Mouse (Mus musculus) stomach, adult 2 months (tissue): ENCODE results near the gene Kifc1. TPM values are rescaled to one million over a fixed set of nuclear protein-coding genes. Genes with fewer than 3 reads are reported as not detected.

ENCODE experiments used
- polyA plus RNA-seq: library from polyadenylated mRNA; depleted of rRNA; stranded (reverse); fragments of >200 nt; gene quantifications from 2 replicates; pipeline ENCODE4 v1.2.3, GENCODE M21; 2012; rRNA removed

The Kifc1 gene
- 2.8 and 3.9 TPM in 2 replicates for polyA plus RNA-seq

DNA sequence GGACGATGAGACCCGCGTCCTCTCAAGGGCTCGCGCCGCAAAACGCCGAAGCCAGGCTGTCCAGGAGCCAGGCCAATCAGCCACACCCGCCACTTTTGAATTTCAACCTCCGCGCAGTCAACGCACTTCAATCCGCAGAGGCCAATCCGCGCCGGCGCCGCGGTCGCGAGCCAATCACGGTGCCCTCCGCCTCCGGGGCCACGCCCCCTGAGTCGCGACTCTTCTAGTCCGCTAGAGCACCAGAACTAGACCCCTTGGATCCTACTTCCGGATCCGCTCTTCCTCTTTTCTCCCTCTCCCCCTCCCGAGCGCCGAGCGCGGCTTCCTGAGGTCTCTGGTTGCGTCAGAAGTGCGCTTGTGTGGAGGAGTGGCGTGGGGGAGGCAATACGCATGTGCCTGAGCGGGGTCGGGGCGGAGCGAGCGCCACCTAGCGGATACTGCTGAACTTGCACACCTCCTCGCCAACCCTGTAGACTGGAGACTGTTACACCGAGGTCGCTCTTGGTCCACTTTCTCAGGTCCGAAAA lies at the start of gene Kifc1:
TSS of gene Kifc1 (minus strand) at position 129 of the 527 bp plus-strand sequence.

DNA sequence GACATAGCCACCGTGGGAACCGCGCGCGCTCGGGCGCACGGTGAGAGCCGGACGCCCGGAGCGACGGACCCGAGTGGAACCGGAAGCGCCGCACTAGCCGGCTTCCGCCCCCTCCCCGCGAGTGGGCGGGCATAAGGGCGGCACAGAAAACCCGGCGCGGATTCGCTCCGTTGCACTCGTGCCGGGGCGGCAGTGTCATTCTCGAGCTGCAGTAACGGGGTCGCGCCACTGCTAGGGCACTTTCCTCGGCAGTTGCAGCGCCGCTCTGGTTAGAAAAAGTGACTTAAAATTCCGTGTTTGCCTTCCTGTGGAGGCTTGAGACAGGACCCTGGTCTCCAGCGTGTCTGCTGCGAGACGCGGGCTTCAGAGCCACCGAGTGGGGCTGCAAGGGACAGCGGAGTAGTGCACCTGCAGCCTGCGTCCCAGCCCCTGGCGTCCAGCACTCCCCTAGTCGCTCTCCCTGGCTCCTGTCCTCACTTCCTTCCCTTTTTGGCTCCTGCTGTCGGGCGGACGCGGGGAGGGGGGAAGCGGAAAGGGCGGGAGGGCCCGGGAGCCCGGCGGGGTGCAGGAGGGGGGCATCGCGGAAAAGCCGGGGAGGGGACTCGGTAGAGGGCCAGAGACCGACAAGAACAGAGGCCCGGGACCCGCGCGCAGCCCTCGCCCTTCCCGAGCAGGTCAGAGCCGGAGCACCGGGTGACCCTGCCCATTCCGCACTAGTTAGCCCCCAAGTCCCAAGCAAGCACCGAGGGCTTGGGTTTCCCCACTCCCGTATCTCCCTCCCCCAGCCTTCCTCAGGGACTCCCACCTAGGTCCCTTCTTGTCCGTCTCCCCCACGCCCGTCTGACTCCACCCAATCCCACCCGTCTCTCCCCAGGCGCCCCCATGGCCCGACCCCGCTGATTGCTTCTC lies 39.2 kb upstream of the Kifc1 start, which contains the start of gene Rgl2:
TSS of gene Rgl2 (plus strand) at position 173 of the 909 bp plus-strand sequence.

DNA sequence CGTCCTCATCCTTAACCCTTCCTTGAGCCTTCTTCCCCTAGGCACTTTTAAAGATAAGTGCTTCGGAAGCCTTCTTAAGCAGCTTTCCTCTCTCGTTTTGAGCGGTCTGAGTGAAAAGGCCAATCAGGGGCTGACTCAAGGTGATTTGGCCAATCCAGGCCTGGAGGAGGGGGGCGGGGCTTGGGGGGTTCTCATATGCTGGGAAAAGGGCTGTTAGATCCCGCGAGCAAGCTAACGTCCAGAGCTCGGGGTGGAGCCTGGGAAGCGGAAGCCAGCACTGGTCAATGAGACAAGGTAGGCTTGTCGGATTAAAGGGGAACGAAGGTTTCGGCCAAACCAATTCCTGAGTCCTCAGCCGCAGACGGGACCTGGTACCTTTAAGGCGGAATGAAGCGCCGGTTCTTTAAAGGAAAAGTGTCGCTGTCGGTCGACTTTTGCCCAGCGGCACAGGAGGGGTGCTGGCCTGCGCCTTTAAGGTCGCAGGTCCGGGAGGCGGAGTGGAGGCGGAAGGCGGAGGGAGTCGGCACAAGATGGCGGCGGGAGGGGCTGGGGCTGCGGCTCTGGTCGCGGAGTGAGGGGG lies 25.3 kb upstream of the Kifc1 start, which contains the start of the genes Tapbp and Zbtb22:
TSS of gene Tapbp (plus strand) at position 229 of the 580 bp plus-strand sequence.
TSS of gene Zbtb22 (plus strand) at position 234 of the 580 bp plus-strand sequence.

DNA sequence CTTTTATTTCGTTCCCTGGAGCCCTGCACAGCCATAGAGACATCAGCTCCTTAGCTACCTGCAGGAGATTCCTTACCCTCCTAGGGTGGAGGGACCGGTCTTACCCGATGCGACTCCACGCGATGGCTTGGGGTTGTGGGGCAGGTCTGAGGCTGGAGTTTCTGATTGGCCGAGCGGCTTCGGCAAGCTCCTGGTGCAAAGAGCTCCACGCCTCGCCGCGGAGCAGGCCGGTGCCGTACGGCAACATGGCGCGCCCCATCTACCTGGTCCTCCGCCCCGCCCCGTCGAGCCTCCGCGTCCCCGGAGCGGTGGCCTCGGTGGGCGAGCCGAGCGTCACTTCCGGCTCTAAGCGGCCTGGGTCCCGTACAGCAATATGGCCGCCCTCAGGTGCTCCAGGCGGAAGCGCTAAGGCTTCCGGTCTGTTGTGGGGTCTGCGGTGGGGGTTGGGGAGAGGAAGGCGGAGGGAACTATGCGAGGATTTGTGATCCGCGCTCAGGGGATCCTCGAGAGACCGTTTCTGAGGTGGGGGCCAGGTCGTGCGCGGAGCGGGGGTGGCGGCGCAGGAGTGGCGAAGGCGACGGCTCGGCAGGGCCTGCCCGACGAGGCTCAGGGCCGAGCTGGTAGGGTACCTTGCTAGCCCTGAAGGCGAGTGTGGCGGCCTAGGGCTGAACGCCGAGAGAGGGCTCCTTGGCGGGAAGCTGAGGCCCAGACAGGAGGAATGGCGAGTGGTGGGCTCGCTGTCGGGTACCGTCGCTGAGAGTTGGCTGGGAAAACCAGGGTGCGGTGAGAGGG lies 18.8 kb upstream of the Kifc1 start, which contains the start of gene Daxx:
TSS of gene Daxx (plus strand) at position 338 of the 792 bp plus-strand sequence.

DNA sequence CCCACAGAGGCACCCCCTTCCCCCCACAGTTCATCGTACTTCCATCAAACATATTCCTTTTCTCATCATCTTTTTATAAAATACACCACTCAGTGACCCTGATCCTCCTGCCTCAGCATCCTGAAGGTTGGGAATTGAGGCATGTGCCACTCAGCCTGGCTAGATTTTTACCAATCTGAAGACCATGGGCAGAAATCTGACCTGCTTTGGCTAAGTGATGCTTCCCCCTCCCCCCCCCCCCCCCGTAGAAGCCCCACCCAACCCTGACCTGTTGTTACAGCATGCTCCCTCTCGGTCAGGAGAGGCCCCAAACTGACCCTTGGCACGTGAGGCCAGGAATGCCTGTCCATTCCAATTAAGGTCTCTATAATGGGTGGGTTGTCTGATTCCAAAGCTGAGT lies 14.4 kb upstream of the Kifc1 start, which contains the start of gene Platr17:
TSS of gene Platr17 (plus strand) at position 301 of the 400 bp plus-strand sequence.

DNA sequence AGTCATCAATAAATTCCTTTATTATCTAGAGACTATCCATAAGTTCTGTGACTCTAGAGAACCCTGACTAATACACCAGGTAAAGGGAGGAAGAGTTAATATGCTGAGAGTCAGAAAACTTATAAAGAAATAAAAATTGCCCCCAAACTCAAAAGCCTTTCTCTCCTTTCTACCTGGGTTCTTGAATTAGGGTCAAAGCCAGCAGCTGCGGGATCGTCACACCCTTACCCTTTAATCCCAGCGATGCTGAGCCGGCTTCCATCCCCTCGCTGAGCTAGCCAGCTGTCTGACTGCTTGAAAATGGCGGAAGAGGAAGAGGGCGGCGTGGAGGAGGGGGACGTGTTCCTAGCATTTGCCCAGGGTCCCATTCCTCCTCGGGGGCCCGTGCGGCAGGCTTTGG lies 16.9 kb downstream of the Kifc1 start, which contains the start of gene Gm7029:
TSS of gene Gm7029 (plus strand) at position 301 of the 400 bp plus-strand sequence.

DNA sequence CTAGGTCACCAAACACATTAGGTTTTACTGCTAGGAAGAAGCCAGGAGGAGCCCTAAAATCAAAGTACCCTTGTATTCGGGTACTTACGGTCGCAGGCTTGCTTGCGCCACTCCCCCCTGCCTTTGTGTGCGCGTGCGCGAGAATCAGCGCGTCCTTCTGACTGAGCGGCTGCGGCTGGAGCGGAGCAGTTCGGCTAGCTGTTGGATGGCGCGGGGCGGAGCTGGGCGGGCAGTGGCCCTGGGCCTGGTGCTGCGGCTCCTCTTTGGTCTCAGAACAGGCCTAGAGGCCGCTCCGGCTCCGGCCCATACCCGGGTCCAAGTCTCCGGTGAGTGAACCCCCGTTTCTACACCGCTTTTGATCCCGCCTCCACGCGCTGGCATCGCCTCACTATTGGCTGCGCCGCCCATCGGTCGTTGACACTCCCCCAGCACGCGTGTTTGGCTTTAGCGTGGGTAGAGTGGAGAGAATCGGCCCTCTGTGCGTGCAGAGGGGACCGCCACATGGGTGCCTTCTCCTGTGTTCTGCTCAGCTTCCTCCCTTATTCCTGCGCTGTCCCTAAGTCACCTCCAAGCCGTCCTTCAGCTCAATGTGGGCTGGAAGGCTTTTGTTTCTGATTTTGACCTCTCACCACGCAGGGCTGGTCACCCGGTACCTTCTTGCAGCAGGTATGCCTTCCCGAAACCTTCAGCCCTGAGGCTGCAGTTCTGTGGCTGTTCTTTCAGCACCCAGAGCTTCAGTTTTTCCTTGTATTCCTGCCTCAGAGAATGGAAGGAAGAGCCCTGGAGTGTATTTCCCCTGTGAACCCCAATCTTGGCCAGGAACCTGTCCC lies 47.3 kb downstream of the Kifc1 start, which contains the start of gene Cd320:
TSS of gene Cd320 (plus strand) at position 126 of the 830 bp plus-strand sequence.

Other genes with a start within 250 kb of the Kifc1 start
- 27.4 and 31.2 TPM in 2 replicates for gene Hnrnpm, start 203.8 kb downstream of the Kifc1 start, polyA plus RNA-seq
- gene March2, start 172.0 kb downstream of the Kifc1 start, polyA plus RNA-seq: 42.8 and 60.2 TPM in 2 replicates
- 166 and 168 TPM in 2 replicates for gene Rab11b, start 130.1 kb downstream of the Kifc1 start, polyA plus RNA-seq
- gene Angptl4, start 108.8 kb downstream of the Kifc1 start, polyA plus RNA-seq: 9.7 and 11.8 TPM in 2 replicates
- gene Kank3, start 80.1 kb downstream of the Kifc1 start, polyA plus RNA-seq: 19.7 and 19.8 TPM in 2 replicates
- gene Rps28, start 66.1 kb downstream of the Kifc1 start, polyA plus RNA-seq: 241 and 248 TPM in 2 replicates
- gene Ndufa7, start 66.1 kb downstream of the Kifc1 start, polyA plus RNA-seq: 233 and 376 TPM in 2 replicates
- 13.4 and 44.6 TPM in 2 replicates for gene Cd320, start 47.6 kb downstream of the Kifc1 start, polyA plus RNA-seq
- not detected in 2 replicates for gene Gm7029, start 16.8 kb downstream of the Kifc1 start, polyA plus RNA-seq
- 0.18 and 0.26 TPM in 2 replicates for gene Platr17, start 14.5 kb upstream of the Kifc1 start, polyA plus RNA-seq
- gene Daxx, start 18.8 kb upstream of the Kifc1 start, polyA plus RNA-seq: 25.6 and 26.2 TPM in 2 replicates
- 92.0 and 99.2 TPM in 2 replicates for gene Tapbp, start 25.2 kb upstream of the Kifc1 start, polyA plus RNA-seq
- gene Zbtb22, start 25.2 kb upstream of the Kifc1 start, polyA plus RNA-seq: 45.0 and 64.9 TPM in 2 replicates
- 89.5 and 105 TPM in 2 replicates for gene Rgl2, start 38.9 kb upstream of the Kifc1 start, polyA plus RNA-seq
- 5.2 and 6.8 TPM in 2 replicates for gene Pfdn6, start 49.7 kb upstream of the Kifc1 start, polyA plus RNA-seq
- 8.8 and 11.1 TPM in 2 replicates for gene Wdr46, start 50.0 kb upstream of the Kifc1 start, polyA plus RNA-seq
- 16.9 and 20.2 TPM in 2 replicates for gene B3galt4, start 60.8 kb upstream of the Kifc1 start, polyA plus RNA-seq
- 30.6 and 32.9 TPM in 2 replicates for gene Vps52, start 65.2 kb upstream of the Kifc1 start, polyA plus RNA-seq
- gene Rps18, start 65.3 kb upstream of the Kifc1 start, polyA plus RNA-seq: 111 and 142 TPM in 2 replicates
- gene H2-K1, start 109.7 kb upstream of the Kifc1 start, polyA plus RNA-seq: 1,329 and 1,533 TPM in 2 replicates
- gene Ring1, start 134.0 kb upstream of the Kifc1 start, polyA plus RNA-seq: 16.2 and 20.2 TPM in 2 replicates
- gene H2-Ke6, start 137.4 kb upstream of the Kifc1 start, polyA plus RNA-seq: 42.2 and 91.2 TPM in 2 replicates
- gene Slc39a7, start 141.0 kb upstream of the Kifc1 start, polyA plus RNA-seq: 101 and 145 TPM in 2 replicates
- 41.3 and 55.6 TPM in 2 replicates for gene Rxrb, start 141.2 kb upstream of the Kifc1 start, polyA plus RNA-seq
- gene Col11a2, start 148.8 kb upstream of the Kifc1 start, polyA plus RNA-seq: 1.1 and 2.3 TPM in 2 replicates
- 0.70 and 4.2 TPM in 2 replicates for gene H2-Oa, start 201.7 kb upstream of the Kifc1 start, polyA plus RNA-seq
- 11.1 and 18.4 TPM in 2 replicates for gene H2-DMa, start 228.9 kb upstream of the Kifc1 start, polyA plus RNA-seq
- 49.0 and 51.3 TPM in 2 replicates for gene Brd2, start 232.0 kb upstream of the Kifc1 start, polyA plus RNA-seq